Mouse (Mus musculus): ENCODE results near the gene Cdc5l.
"Not testable (repeated sequence)": the region's sequence is repeated elsewhere in the genome, so short reads cannot be mapped to it uniquely, and the experiment has no call there.

The Cdc5l gene

DNA sequence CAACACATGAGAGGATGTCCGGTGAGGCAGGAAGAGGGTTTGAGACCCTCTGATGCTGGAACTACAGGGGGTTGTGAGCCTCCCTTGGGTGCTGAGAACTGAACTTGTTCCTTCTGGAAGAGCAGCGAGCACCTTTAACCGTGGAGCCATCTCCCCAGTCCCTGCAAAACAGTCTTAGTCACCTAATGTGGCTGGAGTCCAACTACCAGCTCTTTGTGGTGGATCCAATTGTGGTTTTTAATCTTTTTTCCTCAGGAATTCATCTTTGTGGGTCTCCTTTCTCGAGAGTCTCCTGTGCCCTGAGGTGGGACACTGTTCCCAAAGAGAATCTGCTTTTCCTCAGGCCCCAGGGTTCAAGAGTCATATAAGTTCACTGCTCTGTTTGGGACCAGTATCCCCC is 12.4 kb upstream of the Cdc5l start:
- DNase-seq (ENCODE audit: inconsistent age in 2 of 2, low spot score in 1 of 2), result peak; percentile 12 to 36

DNA sequence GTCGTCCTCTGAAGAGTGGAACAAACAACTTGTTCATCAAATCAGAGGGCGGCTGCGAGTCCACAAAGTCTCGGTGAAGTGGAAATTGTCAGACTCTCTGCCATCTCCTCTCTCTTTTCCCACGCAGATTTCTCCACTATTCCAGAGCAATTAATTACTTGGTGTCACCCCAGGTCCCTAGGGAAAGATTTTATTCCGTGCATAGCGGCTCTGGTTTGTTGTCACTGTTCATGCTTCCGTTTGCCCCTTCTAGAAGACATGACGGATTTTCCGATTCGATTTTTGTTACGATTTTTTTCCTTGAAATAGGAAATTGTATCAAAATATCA is 689 bp upstream of the Cdc5l start:
- DNase-seq (ENCODE audit: inconsistent age in 2 of 2, low spot score in 1 of 2), result no peak

DNA sequence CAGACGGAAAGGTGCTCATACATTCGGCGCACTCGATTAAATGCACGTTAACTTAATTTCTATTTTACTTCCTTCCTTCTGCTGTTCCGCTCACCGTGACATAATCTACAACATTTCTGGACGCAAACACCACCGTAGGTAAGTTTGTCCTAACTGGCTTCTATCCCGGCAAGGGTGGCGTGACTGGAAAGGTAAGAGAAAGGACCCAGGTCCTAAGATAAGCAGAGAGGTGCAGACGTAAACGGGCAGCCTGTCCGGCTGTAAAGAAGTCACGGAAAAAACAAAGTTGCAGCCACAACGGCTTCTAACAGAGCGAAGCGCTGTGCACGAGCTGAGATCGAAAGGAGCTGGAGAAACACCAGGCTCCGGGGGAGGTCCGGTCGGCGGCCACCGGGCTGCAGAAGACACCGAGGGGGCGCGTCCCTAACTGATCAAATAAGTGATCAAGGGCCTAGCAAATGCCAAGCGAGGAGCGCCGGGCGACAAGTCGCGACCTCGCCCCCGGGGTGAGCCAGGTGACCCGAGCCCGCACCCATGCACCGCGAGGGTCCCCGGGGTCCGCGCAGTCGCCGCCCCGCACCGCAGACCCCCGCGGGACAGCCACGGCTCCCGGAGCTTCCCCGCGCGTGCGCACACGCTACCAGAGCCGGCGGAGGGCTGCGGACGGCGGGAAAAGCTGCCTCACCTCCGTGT is 685 bp downstream of the Cdc5l start:
- DNase-seq (ENCODE audit: inconsistent age in 2 of 2, low spot score in 1 of 2), result no peak

DNA sequence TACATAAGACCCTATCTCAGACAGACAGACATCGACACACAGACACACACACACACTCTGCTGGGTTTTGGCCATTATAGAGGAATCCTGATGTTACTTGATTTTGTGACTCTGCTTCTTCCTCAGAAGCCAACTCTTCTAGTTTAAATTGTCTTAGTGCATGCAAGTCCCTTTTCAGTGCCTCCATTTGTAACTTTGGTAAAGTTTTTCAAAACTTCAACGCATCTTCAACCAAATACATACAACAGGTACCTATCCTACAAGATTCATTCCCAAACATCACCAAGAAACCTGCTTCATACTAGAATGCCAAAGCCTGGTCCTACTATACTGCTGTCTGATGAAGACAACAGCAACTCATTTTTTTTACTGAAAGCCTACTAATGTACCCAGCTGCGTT is 1.5 kb downstream of the Cdc5l start:
- no peak for DNase-seq (ENCODE audit: inconsistent age in 2 of 2, low spot score in 1 of 2)

DNA sequence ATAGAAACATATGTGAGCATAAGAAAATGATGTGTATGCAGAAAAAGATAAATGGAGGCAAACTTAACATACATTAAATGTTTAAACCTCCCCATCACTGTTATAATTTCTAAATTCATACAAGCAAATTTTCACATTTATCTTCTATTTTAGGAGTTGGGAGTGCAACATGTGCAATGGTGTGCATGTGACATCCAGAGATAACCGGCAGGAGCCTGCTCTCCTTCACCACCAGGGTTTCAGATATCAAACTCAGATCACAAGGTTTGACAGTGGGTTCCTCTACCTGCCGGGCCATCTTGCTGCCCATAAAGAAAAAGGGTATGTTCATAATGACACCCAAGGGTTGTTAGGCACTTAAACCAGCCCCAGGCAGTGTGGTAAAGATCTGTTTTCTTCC is 16.1 kb downstream of the Cdc5l start:
- no peak for DNase-seq (ENCODE audit: inconsistent age in 2 of 2, low spot score in 1 of 2)

DNA sequence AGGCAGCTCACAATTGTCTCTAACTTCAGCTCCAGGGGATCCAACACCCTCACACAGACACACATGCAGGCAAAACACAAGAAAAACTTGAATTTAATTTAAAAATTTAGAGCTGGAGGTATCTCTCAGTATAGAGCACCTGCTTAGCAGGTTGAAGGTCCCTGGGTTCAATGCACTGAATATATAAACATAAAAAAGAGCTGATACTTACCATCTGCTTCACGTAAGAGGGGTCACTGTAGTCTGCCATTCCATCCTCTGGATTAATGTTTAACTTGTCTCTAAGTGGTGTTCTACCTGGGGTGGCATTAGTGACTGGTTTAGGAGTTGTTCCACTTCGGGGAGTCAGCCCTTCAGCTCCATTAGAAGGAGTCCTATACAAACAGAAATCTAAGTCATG is 21.9 kb downstream of the Cdc5l start:
- not testable (repeated sequence) for DNase-seq (ENCODE audit: inconsistent age in 2 of 2, low spot score in 1 of 2)

DNA sequence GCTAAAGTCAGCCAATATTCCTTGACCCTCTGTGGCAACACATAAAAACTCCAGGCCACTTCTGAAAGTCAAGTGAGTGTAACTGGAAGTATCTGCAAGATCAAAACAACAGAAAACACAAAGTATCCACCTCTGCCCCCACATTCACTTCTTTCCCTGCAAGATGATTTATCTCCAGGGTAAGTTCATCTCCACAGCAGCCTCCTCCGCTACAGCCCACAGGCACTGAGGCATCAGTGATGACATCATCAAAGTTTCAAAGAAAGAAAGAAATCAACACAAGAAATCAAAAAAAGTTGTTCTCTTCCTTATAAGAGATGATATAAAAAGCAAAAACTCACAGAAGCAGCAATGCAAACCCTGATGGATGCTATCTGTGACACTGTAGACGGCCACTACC is 24.8 kb downstream of the Cdc5l start:
- no peak for DNase-seq (ENCODE audit: inconsistent age in 2 of 2, low spot score in 1 of 2)

DNA sequence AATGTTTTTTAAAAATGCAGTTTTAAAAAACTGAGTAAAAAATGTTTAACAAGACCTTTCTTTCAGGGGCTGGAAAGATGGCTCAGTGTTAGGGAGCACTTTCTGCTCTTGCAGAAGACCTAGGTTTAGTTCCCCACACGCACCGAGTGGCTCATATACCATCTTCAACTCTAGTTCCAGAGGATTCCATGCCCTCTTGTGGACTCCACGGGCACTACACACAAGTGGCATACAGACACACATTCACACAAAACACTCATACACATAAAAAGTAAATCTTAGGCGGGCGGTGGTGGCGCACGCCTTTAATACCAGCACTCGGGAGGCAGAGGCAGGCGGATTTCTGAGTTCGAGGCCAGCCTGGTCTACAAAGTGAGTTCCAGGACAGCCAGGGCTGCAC is 27.3 kb downstream of the Cdc5l start:
- DNase-seq (ENCODE audit: inconsistent age in 2 of 2, low spot score in 1 of 2), result no peak

DNA sequence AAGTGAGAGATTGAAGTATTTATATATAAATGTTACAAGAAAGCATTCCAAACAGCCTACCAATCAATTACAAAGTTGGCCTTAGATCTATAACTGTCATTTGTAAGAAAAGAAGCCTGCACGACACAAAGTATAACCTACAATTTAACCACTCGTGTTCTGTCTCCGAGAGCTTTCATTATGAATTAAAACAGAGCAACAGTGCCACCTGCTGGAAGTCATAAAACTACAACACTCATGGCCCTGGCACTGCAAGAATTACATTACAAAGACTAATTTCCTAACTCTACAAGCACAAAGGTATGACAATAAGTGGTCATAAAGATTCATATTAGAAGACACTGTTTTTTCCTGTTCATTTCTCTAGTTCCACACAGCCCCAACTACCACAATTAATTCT is 30.3 kb downstream of the Cdc5l start:
- peak; percentile 17 to 75 for DNase-seq (ENCODE audit: inconsistent age in 2 of 2, low spot score in 1 of 2)

DNA sequence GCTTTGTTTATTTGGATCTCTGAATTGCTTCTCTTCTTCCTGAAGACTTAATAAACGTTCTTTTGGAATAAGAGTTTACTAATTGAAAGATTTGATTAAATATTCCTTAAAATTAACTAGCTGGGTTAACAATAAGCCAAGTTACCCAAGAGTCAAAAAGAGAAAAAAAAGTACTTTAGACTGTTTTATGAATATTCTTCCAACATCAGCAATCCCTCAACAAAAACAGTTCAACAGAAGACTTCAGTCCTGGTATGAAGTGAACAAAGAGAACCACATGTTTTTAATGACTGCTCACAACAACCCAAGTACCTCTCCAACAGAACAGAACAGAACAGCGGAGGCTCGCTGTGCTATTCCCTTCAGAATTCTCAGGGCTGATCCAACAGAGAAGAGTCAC is 30.9 kb downstream of the Cdc5l start:
- DNase-seq (ENCODE audit: inconsistent age in 2 of 2, low spot score in 1 of 2), result no peak

DNA sequence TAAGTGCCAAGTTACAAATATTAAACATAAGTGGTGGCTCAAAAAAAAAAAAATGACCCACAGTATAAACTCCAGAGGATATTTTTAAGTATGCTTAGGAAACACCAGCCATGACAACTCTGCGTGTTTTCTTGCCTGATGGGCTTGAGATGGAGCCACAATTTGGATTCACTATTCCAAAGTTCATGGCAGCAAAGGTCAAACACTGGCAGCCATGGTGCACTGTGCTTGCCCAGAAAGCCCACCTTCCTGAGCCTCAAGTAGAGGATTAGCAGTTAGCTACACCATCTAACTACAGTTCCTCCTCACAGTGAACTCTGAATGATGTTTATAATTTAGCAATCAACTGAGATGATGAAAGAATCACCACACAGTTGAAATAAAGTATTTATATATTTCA is 31.4 kb downstream of the Cdc5l start:
- DNase-seq (ENCODE audit: inconsistent age in 2 of 2, low spot score in 1 of 2), result no peak

DNA sequence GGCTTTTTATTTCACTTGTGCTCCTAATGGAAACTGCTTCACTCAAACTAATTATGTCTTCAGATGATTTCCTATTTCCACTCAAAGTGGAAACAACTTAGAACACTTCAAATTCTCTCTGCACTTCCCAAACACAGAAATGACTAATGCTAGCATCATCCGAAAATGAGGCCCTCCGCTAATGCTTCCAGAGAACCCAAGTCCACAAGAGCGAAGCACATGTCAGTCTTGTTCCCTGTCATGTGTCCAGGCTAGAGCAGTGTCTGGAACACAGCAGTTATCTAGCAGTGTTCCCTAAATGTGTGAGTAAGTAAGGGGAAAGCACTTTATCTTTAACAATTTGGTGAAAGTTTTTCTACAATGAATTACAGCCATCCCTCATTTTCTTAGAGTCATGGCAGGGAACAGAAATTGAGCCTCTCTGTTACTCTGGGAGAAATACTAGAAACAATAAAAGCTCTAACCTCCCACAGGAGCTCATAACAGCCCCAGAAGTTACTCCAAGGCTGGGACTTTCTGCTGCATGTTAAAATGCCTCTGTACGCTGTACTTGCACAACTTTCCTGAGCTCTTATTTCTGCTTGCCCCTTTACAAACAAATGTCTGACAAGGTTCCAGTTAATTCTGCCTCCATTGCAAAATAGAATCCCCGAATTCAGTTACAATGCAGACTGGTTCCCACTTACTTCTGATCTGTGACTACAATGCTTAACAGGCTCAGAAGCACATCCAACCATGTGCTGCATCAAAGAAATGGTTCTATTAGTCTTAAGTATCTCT is 32.2 kb downstream of the Cdc5l start:
- DNase-seq (ENCODE audit: inconsistent age in 2 of 2, low spot score in 1 of 2), result no peak

DNA sequence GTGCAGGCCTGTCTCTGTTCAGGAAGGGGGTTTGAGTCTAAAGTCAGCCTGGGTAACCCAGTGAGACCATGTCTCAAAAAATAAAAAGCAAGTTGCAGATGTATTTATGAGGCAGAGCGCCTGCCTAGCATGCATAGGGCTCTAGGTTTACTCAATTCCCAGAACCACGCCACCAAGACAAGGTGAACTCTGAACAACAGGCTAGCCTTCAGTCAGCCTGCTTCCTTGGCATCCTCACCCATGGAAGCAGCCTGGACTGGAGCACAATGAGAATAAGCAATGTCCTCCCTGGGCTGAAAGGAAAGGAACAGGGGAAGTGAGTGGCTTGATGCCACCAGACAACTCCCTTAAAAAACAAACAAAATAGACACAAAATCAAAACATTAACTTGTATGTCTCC is 35.5 kb downstream of the Cdc5l start:
- DNase-seq (ENCODE audit: inconsistent age in 2 of 2, low spot score in 1 of 2), result no peak

DNA sequence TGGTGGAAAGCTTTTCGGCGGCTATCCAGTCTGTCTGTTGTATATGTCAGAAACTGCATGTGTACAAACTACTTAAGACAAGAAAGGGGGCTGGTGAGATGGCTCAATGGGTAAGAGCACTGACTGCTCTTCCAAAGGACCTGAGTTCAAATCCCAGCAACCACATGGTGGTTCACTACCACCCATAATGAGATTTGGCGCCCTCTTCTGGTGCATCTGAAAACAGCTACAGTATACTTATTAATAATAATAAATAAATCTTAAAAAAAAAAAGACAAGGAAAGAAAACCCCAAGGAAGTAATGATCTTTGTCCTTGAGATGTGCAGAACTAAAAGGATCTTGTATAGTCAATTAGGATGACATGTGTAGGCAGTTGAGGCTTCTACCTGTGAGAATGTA is 36.0 kb downstream of the Cdc5l start:
- DNase-seq (ENCODE audit: inconsistent age in 2 of 2, low spot score in 1 of 2), result no peak

DNA sequence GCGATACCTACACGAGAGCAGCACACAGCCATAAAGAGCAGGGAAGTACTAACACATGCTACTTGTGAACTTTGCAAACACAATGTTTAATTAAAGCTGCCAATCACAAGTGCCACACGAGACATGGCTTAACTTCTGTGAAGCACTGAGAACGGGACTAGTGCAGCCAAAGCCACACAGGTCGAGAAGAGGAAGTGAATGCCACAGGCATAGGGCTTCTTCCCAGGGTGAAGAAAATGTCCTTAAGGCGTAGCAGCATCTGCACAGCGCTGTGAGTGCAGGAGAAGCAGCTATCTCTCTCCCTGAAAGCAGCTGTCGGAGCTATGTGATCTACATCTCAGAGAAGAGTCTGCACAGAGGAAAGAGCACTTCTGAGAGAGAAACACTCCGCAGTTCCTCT is 38.9 kb downstream of the Cdc5l start:
- no peak for DNase-seq (ENCODE audit: inconsistent age in 2 of 2, low spot score in 1 of 2)

DNA sequence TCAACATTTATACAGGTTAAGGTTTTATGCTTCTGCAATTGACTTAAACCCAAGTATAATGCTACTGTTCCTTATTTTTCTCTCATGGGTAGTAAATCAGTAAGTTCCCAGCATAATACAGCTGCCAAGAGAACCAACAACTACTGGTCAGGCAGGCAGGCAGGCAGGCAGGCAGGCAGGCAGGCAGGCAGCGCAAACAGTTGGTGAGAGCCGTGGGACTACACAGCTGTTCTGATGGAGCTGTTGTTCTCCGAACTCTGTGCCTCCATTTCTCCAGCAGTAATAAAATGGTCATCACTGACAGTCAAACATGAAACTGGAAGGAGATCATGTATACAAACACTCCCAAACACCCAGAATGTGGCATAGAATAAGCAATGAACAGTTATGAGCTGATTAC is 39.8 kb downstream of the Cdc5l start:
- no peak for DNase-seq (ENCODE audit: inconsistent age in 2 of 2, low spot score in 1 of 2)

DNA sequence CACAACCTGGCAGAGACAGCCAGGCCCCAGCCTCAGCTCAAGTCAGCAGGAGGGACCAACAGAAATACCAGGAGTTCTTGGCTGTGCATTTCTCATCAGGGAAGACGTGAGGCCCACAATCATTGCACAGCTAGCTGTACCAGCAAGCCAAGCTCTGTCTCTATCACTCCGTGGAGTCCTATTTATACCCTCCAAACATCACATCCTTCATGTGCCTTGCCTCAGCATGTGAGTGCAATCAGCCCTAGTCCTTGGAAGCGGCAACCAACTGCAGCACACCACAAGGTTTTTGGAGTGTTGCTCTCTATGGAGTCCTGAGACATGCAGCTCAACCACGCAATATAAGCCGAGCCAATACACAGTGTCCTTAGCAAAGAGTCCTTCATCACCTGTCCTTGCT is 43.6 kb downstream of the Cdc5l start:
- no peak for DNase-seq (ENCODE audit: inconsistent age in 2 of 2, low spot score in 1 of 2)

DNA sequence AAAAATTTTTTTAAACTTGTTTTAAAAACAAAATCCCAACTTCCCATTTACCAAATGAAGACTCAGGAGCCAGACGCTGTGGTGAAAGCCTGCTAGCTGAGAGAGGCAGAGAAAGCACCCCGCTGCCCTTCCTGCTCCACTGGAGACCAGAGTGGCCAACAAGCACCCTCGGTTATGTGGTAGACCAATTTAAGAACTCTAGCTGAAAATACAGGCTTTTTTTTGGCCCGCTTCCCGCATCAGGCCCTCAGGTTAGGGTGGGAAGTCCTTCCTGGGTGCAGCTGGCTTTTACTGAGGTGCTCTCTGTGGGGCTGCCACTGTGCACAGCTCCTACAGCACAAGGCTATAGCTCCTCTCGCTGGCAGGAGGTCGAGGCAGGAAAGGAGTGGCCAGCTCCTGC is 46.6 kb downstream of the Cdc5l start:
- DNase-seq (ENCODE audit: inconsistent age in 2 of 2, low spot score in 1 of 2), result no peak

DNA sequence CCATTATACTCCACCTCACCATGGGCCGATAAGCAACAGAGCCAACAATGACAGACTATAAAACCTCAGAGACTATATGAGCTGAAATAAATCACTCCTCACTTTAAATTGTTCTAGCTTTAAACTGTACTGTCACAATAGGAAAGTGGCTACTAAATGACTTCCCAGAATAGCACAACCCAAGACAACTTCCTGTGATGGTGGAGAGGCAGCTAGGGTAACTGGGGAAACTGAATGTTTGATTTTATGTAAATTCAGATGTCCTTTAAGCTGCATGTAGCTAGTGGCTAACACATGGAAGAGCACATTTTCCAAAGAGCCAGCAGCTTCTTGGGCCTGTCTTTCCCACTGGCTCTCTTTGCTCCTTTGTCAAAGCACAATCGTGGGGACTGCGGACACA is 50.2 kb downstream of the Cdc5l start:
- DNase-seq (ENCODE audit: inconsistent age in 2 of 2, low spot score in 1 of 2), result no peak

DNA sequence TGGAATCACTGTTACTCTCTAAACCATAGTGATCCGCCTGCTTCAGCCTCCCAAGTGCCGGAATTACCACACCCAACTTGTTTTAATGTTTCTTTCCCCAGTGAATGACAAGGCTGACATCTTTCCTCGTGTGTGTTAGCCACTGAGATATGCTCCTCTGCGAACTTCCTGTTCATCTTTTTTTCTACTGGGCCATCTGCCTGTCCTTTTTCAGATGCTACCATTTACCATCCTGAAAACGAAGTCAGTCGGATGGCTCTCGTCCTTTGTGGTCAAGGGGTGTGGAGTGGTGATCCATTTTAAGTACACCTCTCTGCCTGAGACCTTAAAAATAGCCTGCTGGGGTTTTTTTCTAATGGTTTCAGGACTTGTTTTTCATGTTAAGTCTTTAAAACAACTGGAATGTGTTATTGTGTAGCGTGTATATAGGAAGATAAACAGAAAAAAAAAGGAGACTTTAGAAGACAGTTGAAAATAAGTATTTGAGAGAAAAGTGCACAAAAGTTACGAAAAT is 54.2 kb downstream of the Cdc5l start:
- no peak for DNase-seq (ENCODE audit: inconsistent age in 2 of 2, low spot score in 1 of 2)

DNA sequence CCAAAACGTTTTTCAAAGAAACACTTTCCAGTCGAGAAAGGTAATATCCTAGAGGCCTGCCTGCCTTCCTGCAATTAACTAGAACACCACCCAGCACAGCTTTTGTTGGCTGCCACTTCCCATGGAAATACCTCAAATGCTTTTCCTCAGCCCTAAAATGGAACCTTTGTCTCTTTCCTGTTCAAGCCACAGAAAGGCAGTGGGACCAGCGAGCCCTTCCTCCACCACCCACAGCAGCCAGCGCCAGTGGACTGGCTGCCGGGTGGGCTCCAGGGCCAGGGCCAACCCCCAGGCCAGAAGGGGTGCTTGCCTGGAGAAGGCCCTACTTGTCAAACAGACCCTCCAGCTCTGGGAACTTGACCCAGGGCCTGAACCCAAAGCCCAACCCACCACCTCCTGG is 56.2 kb downstream of the Cdc5l start:
- DNase-seq (ENCODE audit: inconsistent age in 2 of 2, low spot score in 1 of 2), result no peak

DNA sequence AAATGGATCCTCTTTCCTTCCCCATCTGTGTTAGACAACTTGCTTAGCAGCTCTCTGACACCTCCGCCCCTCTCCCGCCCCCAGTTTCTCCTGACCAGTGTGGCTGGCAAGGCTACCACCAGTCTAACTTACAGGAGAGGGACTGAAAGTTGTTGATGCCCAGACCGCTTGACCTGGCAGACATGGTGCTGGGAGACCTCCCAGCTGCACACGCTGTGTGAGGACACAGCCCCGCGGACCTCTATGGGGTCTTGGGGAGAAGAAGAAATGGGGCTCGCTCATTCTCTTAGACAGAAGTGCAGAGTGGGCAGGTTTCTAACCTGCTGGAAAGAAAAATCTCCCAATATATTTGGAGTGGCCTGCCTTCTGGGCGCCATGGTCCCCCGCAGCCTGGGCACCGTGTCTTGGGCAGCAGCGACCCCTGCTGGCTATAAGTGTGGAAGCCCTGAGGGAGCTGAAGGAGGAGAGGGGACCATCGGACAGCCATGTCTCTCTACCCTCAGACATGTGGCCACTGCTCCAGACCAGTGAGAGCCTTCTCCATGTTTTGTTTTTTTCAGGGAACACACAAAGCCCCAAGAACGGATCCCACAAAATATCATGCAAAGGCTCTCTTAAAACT is 59.4 kb downstream of the Cdc5l start:
- DNase-seq (ENCODE audit: inconsistent age in 2 of 2, low spot score in 1 of 2), result peak; percentile 67 to 85

Measured in adrenal gland, adult (tissue).